17 mouse cellular contexts compared by ENCODE assay signal in genomic region chr6:99644876-99645275, GRCm38 (mm10). TPM values are rescaled to one million over a fixed set of nuclear protein-coding genes. Genes with fewer than 3 reads are reported as not detected.
DNase-seq lines count a peak whose midpoint lies in the region; ATAC-seq and TF ChIP-seq lines count a peak whose summit lies in the region.
"Had no signal": no experiment of that assay in that cellular context is flagged by ENCODE, and none has a peak within 500 bp of the region (broad histone marks: within the 10 kb centered on the region; RNA-seq: fewer than 3 reads in every experiment).

No protein-coding gene starts in this region.

- DNase-seq in adrenal gland, postnatal 14 days = peak; percentile 35
- no peak for DNase-seq in adrenal gland, postnatal 25 days
- DNase-seq in kidney, postnatal 0 days (ENCODE audit: low spot score) = no peak
- DNase-seq in kidney, adult 8-10 months = no peak
- no peak for DNase-seq in testis, postnatal 10 days (ENCODE audit: low spot score)
- peak; percentile 54 to 70 for DNase-seq in thymus, postnatal 36 days
- no peak for DNase-seq in left cerebral cortex, postnatal 14 days (ENCODE audit: low spot score in 2 of 2)
- DNase-seq: adrenal gland, adult 8-10 months; cerebellum, adult 8-10 months; kidney, postnatal 10 days; layer of hippocampus, adult 9-11 months; right cerebral cortex, postnatal 14 days had no signal

- no peaks in the 10 kb centered on the region for H3K27me3 ChIP-seq in kidney, postnatal 0 days (ENCODE audit: insufficient read depth, low read length)
- H3K27me3 ChIP-seq in testis, adult 2 months (ENCODE audit: control insufficient read depth, insufficient read depth, low read length) = no peaks in the 10 kb centered on the region
- H3K27me3 ChIP-seq: forebrain, embryonic 12.5 days; liver, embryonic 12.5 days; midbrain, embryonic 15.5 days had no signal

- H3K9me3 ChIP-seq in kidney, postnatal 0 days (replicated peaks; ENCODE audit: low read length) = no peaks in the 10 kb centered on the region
- H3K9me3 ChIP-seq: forebrain, embryonic 12.5 days; liver, embryonic 12.5 days; midbrain, embryonic 15.5 days had no signal

- peak; percentile 20; the same call in 1 of the 2 replicates for TF ChIP-seq CTCF in kidney, postnatal 0 days (IDR thresholded peaks at IDR 0.05; ENCODE audit: low read depth)
- no peak for TF ChIP-seq CTCF in testis, adult 2 months (IDR thresholded peaks at IDR 0.05; ENCODE audit: control insufficient read depth, insufficient read depth, insufficient replicate concordance, low read depth, low read length)

- WGBS in kidney, postnatal 0 days = 77% methylated on average over 5 of the region's 5 CpGs

- H3K4me2 ChIP-seq in kidney, postnatal 0 days (ENCODE audit: low read length) = no peak overlapping the region
- H3K4me2 ChIP-seq: forebrain, embryonic 12.5 days; liver, embryonic 12.5 days; midbrain, embryonic 15.5 days had no signal

- ATAC-seq in kidney, postnatal 0 days (replicated peaks; ENCODE audit: low FRiP score, low read depth) = no peak
- ATAC-seq: hindbrain, postnatal 0 days; liver, embryonic 12.5 days; midbrain, embryonic 15.5 days had no signal

- H3K9ac ChIP-seq in kidney, postnatal 0 days (ENCODE audit: low read depth, low read length) = no peak overlapping the region
- H3K9ac ChIP-seq: forebrain, embryonic 12.5 days; liver, embryonic 12.5 days; midbrain, embryonic 15.5 days had no signal

- no peaks in the 10 kb centered on the region for H3K4me1 ChIP-seq in kidney, postnatal 0 days (replicated peaks; ENCODE audit: insufficient read depth, low read length)
- no peaks in the 10 kb centered on the region; the same call in 1 of the 2 replicates for H3K4me1 ChIP-seq in testis, adult 2 months (ENCODE audit: control insufficient read depth, insufficient read depth, low read length)
- H3K4me1 ChIP-seq: midbrain, embryonic 15.5 days had no signal

- H3K4me3 ChIP-seq in kidney, postnatal 0 days (replicated peaks; ENCODE audit: low read depth, low read length) = no peak overlapping the region
- no peak overlapping the region for H3K4me3 ChIP-seq in testis, adult 2 months (ENCODE audit: control insufficient read depth, low read depth, low read length)
- H3K4me3 ChIP-seq: forebrain, embryonic 12.5 days; liver, embryonic 12.5 days; midbrain, embryonic 15.5 days had no signal

- no peaks in the 10 kb centered on the region for H3K36me3 ChIP-seq in kidney, postnatal 0 days (ENCODE audit: insufficient read depth, low read length)
- no peaks in the 10 kb centered on the region for H3K36me3 ChIP-seq in testis, adult 2 months (ENCODE audit: control insufficient read depth, insufficient read depth, low read length)
- H3K36me3 ChIP-seq: liver, embryonic 12.5 days; midbrain, embryonic 15.5 days had no signal

- TF ChIP-seq POLR2A in testis, adult 2 months (IDR thresholded peaks at IDR 0.05; ENCODE audit: control insufficient read depth, low read depth, low read length) = no peak

- intact Hi-C loops in left cerebral cortex, postnatal 14 days (cut with DNase I) = no loop called here

- H3K27ac ChIP-seq in kidney, postnatal 0 days = peak overlapping the region; percentile 40; the same call in 1 of the 2 replicates
- H3K27ac ChIP-seq in testis, adult 2 months (ENCODE audit: control insufficient read depth, insufficient read depth, low read depth, low read length) = peak overlapping the region; percentile 51; the same call in 1 of the 2 replicates
- H3K27ac ChIP-seq: forebrain, embryonic 12.5 days; hindbrain, postnatal 0 days; liver, embryonic 12.5 days; midbrain, embryonic 15.5 days had no signal

RNA-seq across cellular contexts. Expression of gene Eif4e3, which starts 21.7 kb away (rescaled TPM):
- total RNA-seq in adrenal gland, postnatal 14 days (2021) = 32.9 and 33.6 TPM in 2 replicates
- total RNA-seq in adrenal gland, postnatal 25 days (2021) = 22.0 and 23.8 TPM in 2 replicates
- polyA plus RNA-seq in kidney, postnatal 0 days (2015; fragmentation: Nextera tagmentation; extraction: Ambion mirVana) = 16.4 and 17.0 TPM in 2 replicates
- polyA plus RNA-seq in testis, adult 2 months (2012; rRNA removed) = 1.7 and 1.9 TPM in 2 replicates
- 10 to 100 TPM; 14.1 to 14.2 TPM for total RNA-seq in left cerebral cortex, postnatal 14 days (2021)

RNA-seq across cellular contexts. Expression of gene Gm20696, which starts 21.7 kb away (rescaled TPM):
- 5.0 and 7.7 TPM in 2 replicates for total RNA-seq in adrenal gland, postnatal 14 days (2021)
- 6.0 and 7.4 TPM in 2 replicates for total RNA-seq in adrenal gland, postnatal 25 days (2021)
- polyA plus RNA-seq in kidney, postnatal 0 days (2015; fragmentation: Nextera tagmentation; extraction: Ambion mirVana) = 1.7 and 1.8 TPM in 2 replicates
- 0.02 and 0.12 TPM in 2 replicates for polyA plus RNA-seq in testis, adult 2 months (2012; rRNA removed)
- total RNA-seq in left cerebral cortex, postnatal 14 days (2021) = 1 to 10 TPM; 5.3 to 6.3 TPM

RNA-seq across cellular contexts. Expression of gene Gpr27, which starts 47.6 kb away (rescaled TPM):
- total RNA-seq in adrenal gland, postnatal 14 days (2021) = 2.8 and 3.6 TPM in 2 replicates
- total RNA-seq in adrenal gland, postnatal 25 days (2021) = 2.0 and 2.5 TPM in 2 replicates
- 2.9 and 3.3 TPM in 2 replicates for polyA plus RNA-seq in kidney, postnatal 0 days (2015; fragmentation: Nextera tagmentation; extraction: Ambion mirVana)
- polyA plus RNA-seq in testis, adult 2 months (2012; rRNA removed) = 0.14 and 0.19 TPM in 2 replicates
- 10 to 100 TPM; 48.0 to 48.6 TPM for total RNA-seq in left cerebral cortex, postnatal 14 days (2021)

Comparison
In these comparisons a context has a peak if more than half of its experiments do, and no peak if none do; other contexts are left out.
1. DNase-seq: peak in adrenal gland, postnatal 14 days (single experiment) and thymus, postnatal 36 days (2 of 2); none in adrenal gland, postnatal 25 days (single experiment), kidney, postnatal 0 days (single experiment), kidney, adult 8-10 months (0 of 2), testis, postnatal 10 days (single experiment) and left cerebral cortex, postnatal 14 days (0 of 2).
2. RNA of gene Gpr27, which starts 47.6 kb away (total RNA-seq): 48.0 to 48.6 TPM in left cerebral cortex, postnatal 14 days; 2.8 to 3.6 TPM in adrenal gland, postnatal 14 days and 2.0 to 2.5 TPM in adrenal gland, postnatal 25 days; every median in the first group is over 10 times any median in the second.